Mouse (Mus musculus) embryonic facial prominence, embryonic 15.5 days (tissue): ENCODE measurements around the gene Hic1. TPM values are rescaled to one million over a fixed set of nuclear protein-coding genes. Genes with fewer than 3 reads are reported as not detected.
A peak's percentile ranks its signal among the peaks of the same experiment; 100 is the strongest.

ENCODE experiments used
- ATAC-seq: fragments of 200-750 bp; cut with Nextera tagmentation; 2 replicates; pipeline ENCODE4 v1.8.0; 2017; ENCODE audit warnings: low read depth, moderate TSS enrichment; ENCODE audit not compliant: insufficient number of reproducible peaks, low FRiP score, low TSS enrichment
- H3K27ac ChIP-seq: fragments of 300-500 bp; sonication (generic); replicated peaks from 2 replicates; pipeline ENCODE4 v1.5.1; 2015; ENCODE audit warnings: mild to moderate bottlenecking, inconsistent platforms
- H3K27me3 ChIP-seq: fragments of 300-500 bp; sonication (generic); 2 replicates; pipeline ENCODE4 v1.6.1; 2015; ENCODE audit warnings: inconsistent platforms
- H3K36me3 ChIP-seq: fragments of 300-500 bp; sonication (generic); 2 replicates; pipeline ENCODE4 v1.6.1; 2015; ENCODE audit warnings: mild to moderate bottlenecking, inconsistent platforms
- H3K4me1 ChIP-seq: fragments of 300-500 bp; sonication (generic); 2 replicates; pipeline ENCODE4 v1.6.1; 2015; ENCODE audit warnings: inconsistent platforms
- H3K4me2 ChIP-seq: fragments of 300-500 bp; sonication (generic); replicated peaks from 2 replicates; pipeline ENCODE4 v1.6.1; 2015; ENCODE audit warnings: mild to moderate bottlenecking, inconsistent platforms
- H3K4me3 ChIP-seq: fragments of 300-500 bp; sonication (generic); replicated peaks from 2 replicates; pipeline ENCODE4 v1.5.1; 2015; ENCODE audit warnings: mild to moderate bottlenecking, inconsistent platforms
- H3K9ac ChIP-seq: fragments of 300-500 bp; sonication (generic); 2 replicates; pipeline ENCODE4 v1.6.1; 2015; ENCODE audit warnings: inconsistent platforms
- H3K9me3 ChIP-seq: fragments of 300-500 bp; sonication (generic); replicated peaks from 2 replicates; pipeline ENCODE4 v1.6.1; 2016; ENCODE audit warnings: inconsistent platforms
- WGBS: fragments of 180-500 bp; shearing (Covaris S2); methylation state at CpG from one replicate; pipeline ENCODE4 v1.1.7; 2015; 5-methylcytosine and 5-hydroxymethylcytosine counted together
- polyA plus RNA-seq: library from polyadenylated mRNA; unstranded; fragments of >200 nt; fragmentation: Nextera tagmentation; extraction: Ambion mirVana; gene quantifications from 2 replicates; pipeline ENCODE4 v1.2.1, GENCODE M21; 2015

Gene Hic1
- polyA plus RNA-seq, 1 experiment from 2014 or later: 17.7 TPM

GRCm38 (mm10) chr11:75157037-75157436 is 12.3 kb downstream of the Hic1 start:
- no peak overlapping the region for H3K27ac ChIP-seq
- ATAC-seq: no peak
- WGBS: 40% methylated on average over 4 of the region's 4 CpGs
- H3K27me3 ChIP-seq: no peaks in the 10 kb centered on the region
- H3K4me3 ChIP-seq: no peak overlapping the region
- peaks cover 34% of the 10 kb centered on the region for H3K4me1 ChIP-seq
- H3K9ac ChIP-seq: no peak overlapping the region
- H3K36me3 ChIP-seq: peaks cover 25% of the 10 kb centered on the region
- no peak overlapping the region for H3K4me2 ChIP-seq
- no peaks in the 10 kb centered on the region for H3K9me3 ChIP-seq

- ATAC-seq: no peak
- no peaks in the 10 kb centered on the region for H3K27me3 ChIP-seq
- H3K4me1 ChIP-seq: peaks cover 30% of the 10 kb centered on the region
- H3K27ac ChIP-seq: no peak overlapping the region
- H3K4me2 ChIP-seq: no peak overlapping the region
- H3K36me3 ChIP-seq: peaks cover 21% of the 10 kb centered on the region
- no peaks in the 10 kb centered on the region for H3K9me3 ChIP-seq
- H3K9ac ChIP-seq: no peak overlapping the region
- no peak overlapping the region for H3K4me3 ChIP-seq
- WGBS: 30% methylated on average over 5 of the region's 5 CpGs
These were observed 12.9 kb downstream of the Hic1 start for GRCm38 (mm10) chr11:75156416-75156815.

- H3K9ac ChIP-seq: no peak overlapping the region
- ATAC-seq: no peak
These were observed 13.3 kb downstream of the Hic1 start for GRCm38 (mm10) chr11:75155985-75156384.

GRCm38 (mm10) chr11:75154053-75154585 is 15.2 kb downstream of the Hic1 start:
- no peak for ATAC-seq
- H3K27ac ChIP-seq: no peak overlapping the region
- WGBS: 70% methylated on average over 6 of the region's 6 CpGs

More at GRCm38 (mm10) chr11:75155985-75156384, 13.3 kb downstream of the Hic1 start:
- peaks cover 22% of the 10 kb centered on the region for H3K36me3 ChIP-seq
- 58% methylated on average over 6 of the region's 6 CpGs for WGBS
- H3K4me3 ChIP-seq: no peak overlapping the region
- no peak overlapping the region for H3K4me2 ChIP-seq
- H3K9me3 ChIP-seq: no peaks in the 10 kb centered on the region
- no peaks in the 10 kb centered on the region for H3K27me3 ChIP-seq
- H3K27ac ChIP-seq: 0 out of 2 replicates have a peak overlapping the region, but pooled peaks have one; percentile 17
- H3K4me1 ChIP-seq: peaks cover 25% of the 10 kb centered on the region

GRCm38 (mm10) chr11:75152603-75153557 is 16.4 kb downstream of the Hic1 start:
- H3K36me3 ChIP-seq: peaks cover 23% of the 10 kb centered on the region; the same call in 1 of the 2 replicates
- H3K4me3 ChIP-seq: no peak overlapping the region
- WGBS: 78% methylated on average over 18 of the region's 18 CpGs
- no peak overlapping the region for H3K27ac ChIP-seq
- H3K9ac ChIP-seq: no peak overlapping the region
- no peak for ATAC-seq
- peaks cover 22% of the 10 kb centered on the region for H3K4me1 ChIP-seq
- no peaks in the 10 kb centered on the region for H3K9me3 ChIP-seq
- no peak overlapping the region for H3K4me2 ChIP-seq
- no peaks in the 10 kb centered on the region for H3K27me3 ChIP-seq

More at GRCm38 (mm10) chr11:75154053-75154585, 15.2 kb downstream of the Hic1 start:
- Histone ChIP-seq H3K9me3 (no peaks in the 10 kb centered on the region), H3K4me1 (peaks cover 25% of the 10 kb centered on the region), H3K9ac (no peak overlapping the region), H3K27me3 (no peaks in the 10 kb centered on the region), H3K4me3 (no peak overlapping the region), H3K4me2 (no peak overlapping the region), H3K36me3 (peaks cover 20% of the 10 kb centered on the region; the same call in 1 of the 2 replicates)

- no peak overlapping the region for H3K27ac ChIP-seq
- 54% methylated on average over 1 of the region's 1 CpGs for WGBS
- peaks cover 22% of the 10 kb centered on the region for H3K4me1 ChIP-seq
- H3K9me3 ChIP-seq: no peaks in the 10 kb centered on the region
- no peak overlapping the region for H3K4me3 ChIP-seq
- H3K27me3 ChIP-seq: no peaks in the 10 kb centered on the region
- ATAC-seq: no peak
- no peak overlapping the region for H3K9ac ChIP-seq
- H3K36me3 ChIP-seq: peaks cover 23% of the 10 kb centered on the region; the same call in 1 of the 2 replicates
- H3K4me2 ChIP-seq: no peak overlapping the region
These were observed 19.0 kb downstream of the Hic1 start for GRCm38 (mm10) chr11:75150346-75150745.

GRCm38 (mm10) chr11:75148332-75149035 is 20.8 kb downstream of the Hic1 start:
- Histone ChIP-seq H3K36me3 (peaks cover 39% of the 10 kb centered on the region), H3K4me1 (peaks cover 22% of the 10 kb centered on the region), H3K9ac (no peak overlapping the region), H3K9me3 (no peaks in the 10 kb centered on the region), H3K4me2 (no peak overlapping the region), H3K27ac (peak overlapping the region; percentile 85), H3K4me3 (no peak overlapping the region), H3K27me3 (no peaks in the 10 kb centered on the region)
- 84% methylated on average over 10 of the region's 11 CpGs for WGBS
- no peak for ATAC-seq

- peaks cover 26% of the 10 kb centered on the region for H3K4me1 ChIP-seq
- no peak overlapping the region for H3K4me3 ChIP-seq
- H3K4me2 ChIP-seq: no peak overlapping the region
- H3K9me3 ChIP-seq: no peaks in the 10 kb centered on the region
- 25% methylated on average over 3 of the region's 3 CpGs for WGBS
- peaks cover 45% of the 10 kb centered on the region for H3K36me3 ChIP-seq
- H3K27ac ChIP-seq: peak overlapping the region; percentile 85
- no peak overlapping the region for H3K9ac ChIP-seq
- ATAC-seq: peak; percentile 65
- H3K27me3 ChIP-seq: no peaks in the 10 kb centered on the region
These were observed 21.5 kb downstream of the Hic1 start for GRCm38 (mm10) chr11:75147846-75148168.

- Histone ChIP-seq H3K27me3 (no peaks in the 10 kb centered on the region), H3K4me1 (peaks cover 30% of the 10 kb centered on the region), H3K9me3 (no peaks in the 10 kb centered on the region), H3K36me3 (peaks cover 44% of the 10 kb centered on the region), H3K9ac (no peak overlapping the region), H3K4me3 (no peak overlapping the region), H3K4me2 (no peak overlapping the region), H3K27ac (peak overlapping the region; percentile 85)
- 11% methylated on average over 11 of the region's 11 CpGs for WGBS
- ATAC-seq: peak; percentile 88
These were observed 22.0 kb downstream of the Hic1 start for GRCm38 (mm10) chr11:75147106-75147845.

- H3K27ac ChIP-seq: no peak overlapping the region
- 80% methylated on average over 2 of the region's 2 CpGs for WGBS
- H3K9me3 ChIP-seq: no peaks in the 10 kb centered on the region
- ATAC-seq: no peak
- no peaks in the 10 kb centered on the region for H3K27me3 ChIP-seq
- H3K9ac ChIP-seq: no peak overlapping the region
- peaks cover 45% of the 10 kb centered on the region for H3K4me1 ChIP-seq
- H3K4me3 ChIP-seq: no peak overlapping the region
- H3K36me3 ChIP-seq: peaks cover 40% of the 10 kb centered on the region
- no peak overlapping the region for H3K4me2 ChIP-seq
These were observed 23.5 kb downstream of the Hic1 start for GRCm38 (mm10) chr11:75145841-75146240.
